Mouse (Mus musculus) kidney, embryonic 14.5 days (tissue): ENCODE results near the gene Clic3. TPM values are rescaled to one million over a fixed set of nuclear protein-coding genes. Genes with fewer than 3 reads are reported as not detected.

Experiments
- ATAC-seq: fragments of 200-750 bp; cut with Nextera tagmentation; 2 replicates; pipeline ENCODE4 v1.8.0; 2017; ENCODE audit warnings: moderate number of reproducible peaks, mild to moderate bottlenecking, moderate TSS enrichment, moderate library complexity; ENCODE audit not compliant: low FRiP score, low TSS enrichment
- H3K27ac ChIP-seq: fragments of 300-500 bp; sonication (generic); 2 replicates; pipeline ENCODE4 v1.5.1; 2014; ENCODE audit warnings: low read depth, mild to moderate bottlenecking, low read length, moderate library complexity, mixed read lengths
- H3K27me3 ChIP-seq: fragments of 300-500 bp; sonication (generic); 2 replicates; pipeline ENCODE4 v1.6.1; 2014; ENCODE audit warnings: mild to moderate bottlenecking, low read length; ENCODE audit not compliant: control insufficient read depth, insufficient read depth
- H3K36me3 ChIP-seq: fragments of 300-500 bp; sonication (generic); 2 replicates; pipeline ENCODE4 v1.6.1; 2014; ENCODE audit warnings: low read length, mixed read lengths; ENCODE audit not compliant: control insufficient read depth, insufficient read depth
- H3K4me1 ChIP-seq: fragments of 300-500 bp; sonication (generic); 2 replicates; pipeline ENCODE4 v1.6.1; 2014; ENCODE audit warnings: low read length, mixed read lengths; ENCODE audit not compliant: control insufficient read depth, insufficient read depth
- H3K4me2 ChIP-seq: fragments of 300-500 bp; sonication (generic); replicated peaks from 2 replicates; pipeline ENCODE4 v1.6.1; 2014; ENCODE audit warnings: low read depth, mild to moderate bottlenecking, low read length
- H3K4me3 ChIP-seq: fragments of 300-500 bp; sonication (generic); 2 replicates; pipeline ENCODE4 v1.5.1; 2014; ENCODE audit warnings: mild to moderate bottlenecking, low read length
- H3K9ac ChIP-seq: fragments of 300-500 bp; sonication (generic); 2 replicates; pipeline ENCODE4 v1.6.1; 2014; ENCODE audit warnings: low read depth, mild to moderate bottlenecking, low read length, moderate library complexity
- H3K9me3 ChIP-seq: fragments of 300-500 bp; sonication (generic); 2 replicates; pipeline ENCODE4 v1.6.1; 2016; ENCODE audit warnings: low read length; ENCODE audit not compliant: control insufficient read depth
- WGBS: fragments of 180-500 bp; shearing (Covaris S2); extraction: QIAGEN DNeasy Blood & Tissue Kit; methylation state at CpG from one replicate; pipeline ENCODE4 v1.1.7; 2014; 5-methylcytosine and 5-hydroxymethylcytosine counted together
- polyA plus RNA-seq: library from polyadenylated mRNA; unstranded; fragments of >200 nt; fragmentation: Nextera tagmentation; extraction: Ambion mirVana; gene quantifications from 2 replicates; pipeline ENCODE4 v1.2.1, GENCODE M21; 2014

Gene Clic3
- polyA plus RNA-seq, 1 experiment from 2014 or later, result 1.2 TPM

DNA sequence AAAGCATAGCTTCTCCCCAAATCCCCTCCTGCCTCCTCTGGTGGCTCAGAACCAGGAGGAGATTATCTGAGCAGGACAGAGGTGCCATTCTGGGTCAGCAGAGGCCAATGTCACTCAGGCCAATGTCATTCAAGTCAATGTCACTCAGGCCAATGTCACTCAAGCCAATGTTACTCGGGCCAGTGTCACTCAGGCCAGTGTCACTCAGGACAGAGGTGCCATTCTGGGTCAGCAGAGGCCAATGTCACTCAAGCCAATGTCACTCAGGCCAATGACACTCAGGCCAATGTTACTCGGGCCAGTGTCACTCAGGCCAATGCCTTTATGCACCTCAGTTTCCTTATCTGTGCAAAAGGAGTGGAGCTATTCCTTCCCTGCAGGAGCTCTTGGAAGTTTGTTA is 15.9 kb downstream of the Clic3 start:
- H3K9me3 ChIP-seq, result no peaks in the 10 kb centered on the region
- no peak overlapping the region for H3K27ac ChIP-seq
- H3K4me3 ChIP-seq, result no peak overlapping the region
- no peaks in the 10 kb centered on the region for H3K4me1 ChIP-seq
- no peak overlapping the region for H3K4me2 ChIP-seq
- no peak overlapping the region for H3K9ac ChIP-seq
- no peaks in the 10 kb centered on the region for H3K27me3 ChIP-seq
- H3K36me3 ChIP-seq, result no peaks in the 10 kb centered on the region
- ATAC-seq, result no peak
- 77% methylated on average over 2 of the region's 2 CpGs for WGBS

GRCm38 (mm10) chr2:25477541-25477940 is 20.9 kb downstream of the Clic3 start:
- H3K27me3 ChIP-seq, result no peaks in the 10 kb centered on the region
- no peak for ATAC-seq
- H3K4me1 ChIP-seq, result no peaks in the 10 kb centered on the region
- H3K9me3 ChIP-seq, result no peaks in the 10 kb centered on the region
- H3K4me3 ChIP-seq, result no peak overlapping the region
- H3K27ac ChIP-seq, result no peak overlapping the region
- H3K4me2 ChIP-seq, result no peak overlapping the region
- whole genome bisulfite sequencing, result 88% methylated on average over 8 of the region's 8 CpGs
- H3K9ac ChIP-seq, result no peak overlapping the region
- H3K36me3 ChIP-seq, result no peaks in the 10 kb centered on the region

DNA sequence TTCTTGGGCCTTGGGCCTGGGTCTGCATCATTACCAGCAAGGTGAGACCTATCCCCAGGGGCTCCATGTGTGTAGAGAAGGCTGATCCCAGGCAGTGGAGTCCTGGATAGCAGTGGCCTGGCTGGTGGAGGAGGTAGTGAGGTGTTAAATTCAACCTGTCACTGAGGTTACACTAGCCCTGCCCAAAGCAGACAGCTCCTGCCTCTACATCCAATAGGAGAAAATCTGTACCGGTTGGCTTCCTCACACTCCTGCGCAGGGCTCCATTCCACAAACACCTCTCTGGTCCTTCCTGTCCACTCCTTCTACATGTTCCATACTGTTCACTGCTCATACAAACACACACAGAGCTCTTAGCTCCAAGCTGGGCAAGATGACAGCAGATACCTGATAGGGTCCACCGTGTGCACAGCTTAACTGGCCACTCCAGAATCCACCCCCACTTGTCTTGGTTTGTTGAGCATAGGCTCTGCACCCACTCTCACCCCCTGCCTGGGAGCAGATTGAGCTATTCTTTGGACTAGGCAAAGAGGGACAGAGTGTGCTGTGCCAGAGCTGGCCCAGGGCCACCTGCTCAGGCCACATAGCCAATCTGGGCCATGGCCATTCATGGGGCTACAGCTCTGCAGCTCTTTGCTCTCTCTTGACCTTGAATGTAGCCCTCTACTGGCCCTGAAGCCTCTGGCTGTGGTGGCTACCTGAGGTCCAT is 21.5 kb downstream of the Clic3 start:
- Histone ChIP-seq H3K9me3 (no peaks in the 10 kb centered on the region), H3K27me3 (no peaks in the 10 kb centered on the region), H3K27ac (no peak overlapping the region), H3K36me3 (no peaks in the 10 kb centered on the region), H3K4me1 (no peaks in the 10 kb centered on the region), H3K4me2 (no peak overlapping the region), H3K9ac (no peak overlapping the region), H3K4me3 (no peak overlapping the region)
- WGBS, result 89% methylated on average over 3 of the region's 3 CpGs
- no peak for ATAC-seq

DNA sequence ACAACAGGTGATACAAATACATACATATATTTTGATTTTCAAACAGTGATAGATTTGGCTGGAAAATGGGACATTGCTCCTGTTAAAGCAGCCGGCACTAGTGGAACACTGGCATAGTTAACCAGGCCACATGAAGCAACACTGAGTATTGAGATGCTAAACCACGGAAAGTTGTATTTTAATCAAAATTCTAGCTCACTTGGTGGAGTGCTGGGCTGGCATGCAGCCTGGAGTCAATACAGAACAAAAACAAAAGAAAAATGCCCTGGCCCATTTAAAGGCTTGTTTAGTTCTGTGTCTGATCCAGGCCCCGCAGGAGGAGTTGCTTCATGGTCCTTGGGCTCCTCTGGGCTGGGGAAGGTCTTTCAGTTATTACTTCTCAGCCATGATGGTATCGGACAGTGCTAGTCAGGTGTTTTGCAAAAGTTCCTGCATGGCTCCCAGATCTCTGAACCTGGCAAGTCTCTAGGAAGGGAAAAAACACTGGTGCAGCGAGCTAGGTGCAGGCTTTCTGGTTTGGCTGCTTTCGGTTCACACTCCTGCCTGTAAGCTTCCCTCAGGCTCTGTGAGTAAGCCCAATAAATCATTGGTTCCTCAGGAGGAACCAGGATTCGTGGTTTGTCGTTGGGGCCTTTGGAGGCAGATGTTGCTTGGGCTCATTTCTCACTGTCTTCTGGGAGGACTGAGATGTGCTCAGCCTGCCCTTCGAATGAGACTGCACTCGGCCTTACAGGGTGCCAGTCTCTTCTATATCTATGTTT is 23.1 kb downstream of the Clic3 start:
- Histone ChIP-seq H3K27ac (no peak overlapping the region), H3K27me3 (no peaks in the 10 kb centered on the region), H3K4me3 (no peak overlapping the region), H3K4me2 (no peak overlapping the region), H3K4me1 (no peaks in the 10 kb centered on the region), H3K9ac (no peak overlapping the region), H3K9me3 (no peaks in the 10 kb centered on the region), H3K36me3 (no peaks in the 10 kb centered on the region)
- 58% methylated on average over 10 of the region's 10 CpGs for WGBS
- no peak for ATAC-seq

DNA sequence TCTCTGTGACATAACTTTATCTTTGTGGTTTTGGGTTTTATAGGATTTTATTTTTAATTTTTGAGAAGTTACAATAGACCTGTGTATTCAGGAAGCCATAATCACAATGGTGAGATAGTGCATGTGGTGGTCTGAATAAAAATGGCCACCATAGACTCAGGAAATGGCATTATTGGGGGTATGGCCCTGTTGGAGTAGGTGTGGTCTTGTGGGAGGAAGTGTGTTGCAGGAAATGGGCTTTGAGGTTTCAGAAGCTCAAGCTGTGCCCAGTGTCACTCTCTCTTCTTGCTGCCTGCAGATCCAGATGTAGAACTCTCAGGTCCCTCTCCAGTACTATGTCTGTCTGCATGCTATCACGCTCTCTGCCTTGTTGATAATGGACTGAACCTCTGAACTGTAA is 23.9 kb downstream of the Clic3 start:
- Histone ChIP-seq H3K4me3 (no peak overlapping the region), H3K36me3 (no peaks in the 10 kb centered on the region), H3K27me3 (no peaks in the 10 kb centered on the region), H3K9ac (no peak overlapping the region), H3K4me1 (no peaks in the 10 kb centered on the region), H3K27ac (no peak overlapping the region), H3K9me3 (no peaks in the 10 kb centered on the region), H3K4me2 (no peak overlapping the region)
- WGBS, result 90% methylated on average over 1 of the region's 1 CpGs
- no peak for ATAC-seq

DNA sequence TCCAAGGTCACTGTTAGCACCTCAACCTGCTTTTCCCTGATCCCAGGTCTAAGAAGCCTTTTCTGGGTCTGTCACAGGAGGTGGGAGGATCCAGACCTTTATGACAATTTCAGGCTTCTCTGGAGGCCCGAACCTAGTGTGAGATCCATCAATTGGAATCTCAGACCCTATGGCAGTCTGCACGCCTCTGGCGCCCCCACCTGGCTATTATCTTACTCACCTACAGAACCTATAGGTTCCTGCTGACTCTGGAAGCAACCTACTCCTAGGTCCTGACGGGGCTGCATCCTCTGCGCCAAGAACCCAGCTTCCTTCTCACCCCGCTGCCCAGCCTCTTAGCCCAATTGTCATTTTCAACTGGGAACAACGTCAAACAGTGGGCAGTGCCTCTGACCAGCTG is 26.3 kb downstream of the Clic3 start:
- H3K9ac ChIP-seq, result no peak overlapping the region
- H3K9me3 ChIP-seq, result no peaks in the 10 kb centered on the region
- no peak overlapping the region for H3K27ac ChIP-seq
- ATAC-seq, result no peak
- H3K4me3 ChIP-seq, result no peak overlapping the region
- no peak overlapping the region for H3K4me2 ChIP-seq
- H3K4me1 ChIP-seq, result no peaks in the 10 kb centered on the region
- no peaks in the 10 kb centered on the region for H3K36me3 ChIP-seq
- 27% methylated on average over 7 of the region's 7 CpGs for WGBS
- H3K27me3 ChIP-seq, result no peaks in the 10 kb centered on the region

- H3K27ac ChIP-seq, result no peak overlapping the region
- H3K4me1 ChIP-seq, result no peaks in the 10 kb centered on the region
- ATAC-seq, result no peak
- 66% methylated on average over 11 of the region's 11 CpGs for WGBS
- H3K36me3 ChIP-seq, result no peaks in the 10 kb centered on the region
- H3K9ac ChIP-seq, result no peak overlapping the region
- no peaks in the 10 kb centered on the region for H3K27me3 ChIP-seq
- H3K4me2 ChIP-seq, result no peak overlapping the region
- no peak overlapping the region for H3K4me3 ChIP-seq
- no peaks in the 10 kb centered on the region for H3K9me3 ChIP-seq
Observed at GRCm38 (mm10) chr2:25484901-25485647, 28.4 kb downstream of the Clic3 start.

- no peak for ATAC-seq
- no peak overlapping the region for H3K27ac ChIP-seq
- H3K36me3 ChIP-seq, result no peaks in the 10 kb centered on the region
- WGBS, result 77% methylated on average over 6 of the region's 6 CpGs
- H3K4me2 ChIP-seq, result no peak overlapping the region
- no peaks in the 10 kb centered on the region for H3K9me3 ChIP-seq
- H3K4me1 ChIP-seq, result no peaks in the 10 kb centered on the region
- no peak overlapping the region for H3K9ac ChIP-seq
- no peak overlapping the region for H3K4me3 ChIP-seq
- H3K27me3 ChIP-seq, result no peaks in the 10 kb centered on the region
Observed at GRCm38 (mm10) chr2:25487965-25488670, 31.5 kb downstream of the Clic3 start.
